1 mouse cellular context compared by ENCODE assay signal in genomic region chr8:86623911-86624731, GRCm38 (mm10).
TF ChIP-seq lines count a peak whose summit lies in the region.

Gene Lonp2, plus strand, starts transcription at chr8:86624043.

TF ChIP-seq in CH12.LX, 34 proteins besides CTCF, POLR2A, EP300 and RAD21 (continued from another document):
- TF ChIP-seq CHD2 (IDR thresholded peaks at IDR 0.05; ENCODE audit: low read length) (peak; percentile 46; the same call in 1 of the 2 replicates), MAZ (IDR thresholded peaks at IDR 0.05; ENCODE audit: low read depth, low read length) (peak; percentile 75; the same call in 1 of the 2 replicates), KAT2A (IDR thresholded peaks at IDR 0.05; ENCODE audit: insufficient replicate concordance, low read length) (peak; percentile 44; the same call in 1 of the 2 replicates), POLR2AphosphoS2 (IDR thresholded peaks at IDR 0.05; ENCODE audit: low read depth, low read length) (no peak), ZMIZ1 (IDR thresholded peaks at IDR 0.05; ENCODE audit: low read depth, low read length) (peak; percentile 64; the same call in 1 of the 2 replicates), MXI1 (IDR thresholded peaks at IDR 0.05; ENCODE audit: low read depth, low read length) (peak; percentile 43; the same call in 1 of the 2 replicates), SMC3 (IDR thresholded peaks at IDR 0.05; ENCODE audit: low read depth, low read length) (no peak), RCOR1 (conservative IDR thresholded peaks at IDR 0.05; ENCODE audit: low read depth, low read length) (no peak), JUN (IDR thresholded peaks at IDR 0.05; ENCODE audit: insufficient read depth, low read depth, low read length) (no peak), NELFE (IDR thresholded peaks at IDR 0.05; ENCODE audit: low read depth, low read length) (no peak), JUND (conservative IDR thresholded peaks at IDR 0.05; ENCODE audit: low read depth, low read length) (no peak), GABPA (IDR thresholded peaks at IDR 0.05; ENCODE audit: insufficient replicate concordance, low read depth, low read length) (no peak; the same call in 1 of the 2 replicates), HCFC1 (IDR thresholded peaks at IDR 0.05; ENCODE audit: low read depth, low read length) (peak; percentile 84), UBTF (IDR thresholded peaks at IDR 0.05; ENCODE audit: low read depth, low read length) (no peak), MEF2A (IDR thresholded peaks at IDR 0.05; ENCODE audit: borderline replicate concordance, low read depth, low read length) (no peak), BHLHE40 (IDR thresholded peaks at IDR 0.05; ENCODE audit: low read depth, low read length) (no peak), TCF12 (IDR thresholded peaks at IDR 0.05; ENCODE audit: low read depth, low read length) (no peak; the same call in 1 of the 2 replicates), NRF1 (IDR thresholded peaks at IDR 0.05; ENCODE audit: low read depth, low read length) (no peak), ELF1 (IDR thresholded peaks at IDR 0.05; ENCODE audit: low read depth, low read length) (peak; percentile 96), MAX (IDR thresholded peaks at IDR 0.05; ENCODE audit: low read length) (no peak; the same call in 1 of the 2 replicates)
